Mouse (Mus musculus): ENCODE measurements at regions not wholly inside any gene's neighbourhood (a gene's known extent, or its start where the extent isn't known, plus 50 kb on each side); places are given as distances from the start of the nearest gene placed in this dataset.

DNA sequence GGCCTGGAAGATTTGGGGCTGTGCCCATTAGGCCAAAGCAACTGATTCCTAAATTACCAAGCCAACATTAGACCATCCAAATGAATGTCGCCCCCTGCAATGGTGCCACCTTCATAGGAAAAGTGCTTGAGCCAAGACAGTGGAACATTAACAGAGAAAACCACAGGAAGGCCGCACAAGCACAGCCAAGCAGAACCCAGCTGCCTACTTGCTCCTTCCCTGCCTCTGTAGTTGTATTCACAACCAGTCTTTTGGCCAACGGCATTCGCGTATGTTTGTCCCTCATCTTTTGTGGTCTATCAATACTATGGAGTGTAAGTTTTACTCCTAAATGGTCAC lies 319.2 kb downstream of the Nr2f2 start:
- Histone ChIP-seq H3K4me1 (ENCODE audit: control insufficient read depth, insufficient read depth, low read length) (no peaks in the 10 kb centered on the region), H3K4me3 (ENCODE audit: insufficient read depth, low read length) (no peak overlapping the region), H3K27ac (ENCODE audit: insufficient read depth, low read length) (no peak overlapping the region)
- no peak for TF ChIP-seq CTCF (IDR thresholded peaks at IDR 0.05; ENCODE audit: borderline replicate concordance, insufficient read depth, low read length)
- no peak for TF ChIP-seq POLR2A (IDR thresholded peaks at IDR 0.05; ENCODE audit: low read depth, low read length)

DNA sequence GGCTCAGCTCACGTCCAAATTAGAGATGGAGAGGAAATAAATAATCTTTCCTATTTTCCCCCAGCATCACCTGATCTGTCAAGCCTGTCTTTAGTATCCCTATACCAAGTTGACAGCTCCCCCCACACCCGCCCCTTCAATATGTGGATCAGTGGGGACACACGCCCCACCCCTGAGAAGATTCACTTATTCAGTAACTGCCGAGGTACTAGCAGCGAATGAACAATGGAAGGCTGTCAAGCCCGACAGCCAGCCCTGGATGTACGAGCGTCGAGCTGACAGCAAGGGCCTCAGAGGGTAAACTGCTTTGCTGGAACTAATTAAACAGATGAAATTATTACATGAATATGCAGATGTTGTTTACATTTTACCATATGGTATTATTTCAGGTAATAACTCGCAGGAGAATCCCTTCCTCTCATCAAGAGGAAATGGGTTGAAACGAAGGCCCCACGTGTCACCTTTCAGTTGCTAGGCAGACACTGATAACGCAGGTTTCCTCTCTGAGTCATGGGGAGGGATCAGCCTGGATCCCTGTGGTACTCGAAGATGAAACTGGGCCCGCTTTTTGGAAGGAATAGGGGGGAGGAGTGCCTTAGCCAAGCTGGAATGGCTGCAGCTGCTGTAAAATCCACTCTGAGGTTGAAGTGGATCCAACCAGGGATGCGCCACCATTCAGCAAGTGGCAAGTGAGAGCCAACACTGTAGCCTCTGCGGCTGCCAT lies 319.7 kb downstream of the Nr2f2 start:
- TF ChIP-seq POLR2A (IDR thresholded peaks at IDR 0.05; ENCODE audit: low read depth, low read length) (no peak), CTCF (IDR thresholded peaks at IDR 0.05; ENCODE audit: borderline replicate concordance, insufficient read depth, low read length) (no peak)
- H3K4me1 ChIP-seq (ENCODE audit: control insufficient read depth, insufficient read depth, low read length) = no peaks in the 10 kb centered on the region
- H3K27ac ChIP-seq (ENCODE audit: insufficient read depth, low read length) = no peak overlapping the region
- H3K4me3 ChIP-seq (ENCODE audit: insufficient read depth, low read length) = no peak overlapping the region

DNA sequence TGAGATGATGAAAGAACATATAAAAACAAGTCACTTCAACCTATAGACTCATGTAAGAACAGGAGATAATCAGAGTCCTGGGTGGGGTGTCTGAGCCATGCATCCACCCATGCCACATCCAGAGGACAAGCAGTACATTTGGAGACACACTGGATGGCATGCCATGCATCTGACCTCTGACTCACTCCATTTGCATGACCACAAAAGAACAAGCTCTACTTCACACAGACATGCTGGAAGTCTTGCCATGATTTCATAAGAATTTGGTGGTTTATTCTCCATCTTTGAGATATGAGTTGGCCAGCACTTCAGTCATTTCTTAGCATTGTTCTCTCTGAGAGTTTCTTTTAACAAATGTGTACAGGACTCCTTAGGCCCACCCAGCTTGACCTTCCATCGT lies 329.5 kb downstream of the Nr2f2 start:
- Histone ChIP-seq H3K4me3 (ENCODE audit: insufficient read depth, low read length) (no peak overlapping the region), H3K4me1 (ENCODE audit: control insufficient read depth, insufficient read depth, low read length) (peaks cover 10% of the 10 kb centered on the region), H3K27ac (ENCODE audit: insufficient read depth, low read length) (peak overlapping the region; percentile 96)
- TF ChIP-seq CTCF (IDR thresholded peaks at IDR 0.05; ENCODE audit: borderline replicate concordance, insufficient read depth, low read length) (no peak), POLR2A (IDR thresholded peaks at IDR 0.05; ENCODE audit: low read depth, low read length) (no peak)

DNA sequence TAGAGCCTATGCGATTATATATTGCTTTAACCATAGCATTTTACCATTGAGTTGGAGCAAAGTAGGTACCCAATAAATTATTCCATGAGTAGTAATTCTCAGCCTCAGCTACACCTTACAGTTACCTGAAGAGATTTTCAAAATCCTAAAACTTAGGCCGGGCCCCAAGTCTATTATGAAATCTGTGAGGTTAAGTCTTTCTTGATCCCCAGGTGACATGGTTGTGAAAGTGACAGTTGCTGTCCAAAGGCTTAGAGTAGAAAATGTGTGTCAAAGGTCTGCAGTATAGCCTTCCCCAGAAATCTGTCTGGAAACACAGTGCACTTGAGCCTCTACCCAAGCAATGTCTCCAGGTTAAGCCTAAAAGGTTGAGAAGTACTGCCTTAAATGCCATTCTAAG lies 333.7 kb downstream of the Nr2f2 start:
- H3K27ac ChIP-seq (ENCODE audit: insufficient read depth, low read length) = no peak overlapping the region
- no peak overlapping the region for H3K4me3 ChIP-seq (ENCODE audit: insufficient read depth, low read length)
- H3K4me1 ChIP-seq (ENCODE audit: control insufficient read depth, insufficient read depth, low read length) = peaks cover 7% of the 10 kb centered on the region
- TF ChIP-seq POLR2A (IDR thresholded peaks at IDR 0.05; ENCODE audit: low read depth, low read length) (no peak), CTCF (IDR thresholded peaks at IDR 0.05; ENCODE audit: borderline replicate concordance, insufficient read depth, low read length) (no peak)

DNA sequence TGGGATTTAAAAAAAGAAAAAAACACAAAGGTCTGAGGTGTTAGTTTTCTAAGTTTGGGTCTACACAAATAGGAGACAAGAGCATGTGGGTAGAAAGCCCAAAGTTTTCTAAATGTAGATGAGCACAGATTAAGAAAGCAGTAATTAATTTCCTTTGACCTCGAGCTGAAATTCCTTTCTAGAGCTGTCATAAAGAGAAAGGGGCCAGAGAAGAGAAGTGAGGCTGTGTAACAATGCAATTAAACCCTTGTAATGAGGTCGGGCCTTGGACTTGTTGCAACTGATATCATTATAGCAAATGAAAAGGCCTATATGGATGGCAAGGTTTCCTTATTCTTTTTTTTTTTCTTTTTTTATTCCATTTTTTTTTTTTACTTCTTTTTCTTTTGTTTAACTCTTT lies 337.2 kb downstream of the Nr2f2 start:
- H3K27ac ChIP-seq (ENCODE audit: insufficient read depth, low read length) = no peak overlapping the region
- no peak for TF ChIP-seq CTCF (IDR thresholded peaks at IDR 0.05; ENCODE audit: borderline replicate concordance, insufficient read depth, low read length)
- no peak for TF ChIP-seq POLR2A (IDR thresholded peaks at IDR 0.05; ENCODE audit: low read depth, low read length)
- H3K4me1 ChIP-seq (ENCODE audit: control insufficient read depth, insufficient read depth, low read length) = peaks cover 6% of the 10 kb centered on the region
- no peak overlapping the region for H3K4me3 ChIP-seq (ENCODE audit: insufficient read depth, low read length)

DNA sequence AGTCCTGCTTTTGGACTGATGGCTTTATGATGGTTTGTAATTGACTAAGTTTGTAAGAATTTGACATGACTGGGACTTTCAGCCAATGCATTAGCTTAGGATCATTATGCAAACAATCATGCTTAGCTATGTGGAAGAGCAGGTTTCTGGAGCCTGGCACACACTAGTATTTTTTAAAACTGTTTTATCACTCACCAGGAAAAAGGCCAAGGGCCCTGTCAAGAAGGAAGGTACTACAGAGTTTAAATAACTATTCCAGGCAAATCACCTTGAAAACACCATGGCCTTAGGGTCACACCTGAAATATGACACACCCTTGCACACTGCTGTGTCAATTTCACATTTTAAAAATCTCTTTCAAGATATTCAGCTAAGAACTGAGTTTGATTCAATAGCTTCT lies 341.0 kb downstream of the Nr2f2 start:
- H3K4me1 ChIP-seq (ENCODE audit: control insufficient read depth, insufficient read depth, low read length) = peaks cover 6% of the 10 kb centered on the region
- H3K27ac ChIP-seq (ENCODE audit: insufficient read depth, low read length) = peak overlapping the region; percentile 73
- no peak for TF ChIP-seq POLR2A (IDR thresholded peaks at IDR 0.05; ENCODE audit: low read depth, low read length)
- H3K4me3 ChIP-seq (ENCODE audit: insufficient read depth, low read length) = no peak overlapping the region

DNA sequence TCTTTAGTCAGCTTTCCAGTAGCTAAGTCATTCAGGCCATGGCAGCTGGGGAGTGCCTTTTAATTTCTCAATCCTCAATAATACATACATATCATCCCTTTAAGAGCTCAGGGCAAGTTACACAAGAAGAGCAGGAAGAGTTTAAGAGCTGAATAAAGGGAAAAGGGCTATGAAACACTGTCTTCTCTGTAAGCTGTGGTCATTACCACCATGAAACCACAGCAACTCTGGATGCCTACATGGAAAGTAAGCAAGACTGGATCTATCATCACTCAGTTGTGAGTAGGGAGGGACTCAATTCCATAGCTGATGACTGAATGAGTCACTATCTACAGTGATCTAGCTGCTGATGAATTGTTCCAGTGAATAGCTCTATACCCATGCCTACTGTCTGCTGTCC lies 349.9 kb downstream of the Nr2f2 start:
- TF ChIP-seq CTCF (IDR thresholded peaks at IDR 0.05; ENCODE audit: borderline replicate concordance, insufficient read depth, low read length) = no peak
- no peak for TF ChIP-seq POLR2A (IDR thresholded peaks at IDR 0.05; ENCODE audit: low read depth, low read length)
- Histone ChIP-seq H3K4me1 (ENCODE audit: control insufficient read depth, insufficient read depth, low read length) (peaks cover 2% of the 10 kb centered on the region; the same call in 1 of the 2 replicates), H3K27ac (ENCODE audit: insufficient read depth, low read length) (peak overlapping the region; percentile 95), H3K4me3 (ENCODE audit: insufficient read depth, low read length) (no peak overlapping the region)

DNA sequence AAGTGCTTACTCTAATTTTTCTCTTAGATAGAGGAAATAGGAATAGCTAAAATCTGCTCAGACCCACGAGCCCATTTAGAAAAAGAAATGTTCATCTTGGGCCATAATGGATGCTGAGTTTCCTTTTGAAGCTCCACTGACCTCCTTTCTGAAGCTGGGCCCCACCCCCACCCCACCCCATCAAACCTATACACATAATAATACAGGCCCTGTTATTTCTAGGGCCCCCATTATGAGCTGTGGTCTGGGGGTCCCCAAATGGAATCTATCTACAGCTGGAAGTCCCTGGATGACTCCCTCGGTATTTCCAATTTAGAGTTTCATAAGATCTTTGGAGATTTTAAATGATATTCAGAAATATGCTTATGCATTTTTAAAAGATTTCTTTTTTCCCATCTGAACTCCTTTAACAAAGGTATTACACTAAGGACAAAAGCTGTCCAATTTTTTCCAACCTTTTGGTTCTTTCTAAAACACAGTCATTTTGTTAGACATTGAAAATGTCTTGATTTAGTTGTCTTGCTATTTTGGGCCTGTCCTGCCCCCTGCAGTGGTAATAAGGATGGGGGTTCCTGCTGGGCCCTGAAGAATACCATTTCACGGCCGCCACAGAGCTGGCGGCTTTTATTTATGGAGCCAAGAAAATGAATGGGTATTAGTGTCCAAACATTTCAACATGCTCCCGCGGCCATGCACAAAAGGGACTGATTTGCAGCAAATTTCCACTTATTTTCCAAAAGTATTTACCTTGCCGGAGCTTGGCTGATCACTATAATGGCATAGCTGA lies 363.1 kb downstream of the Nr2f2 start:
- no peak overlapping the region for H3K27ac ChIP-seq (ENCODE audit: insufficient read depth, low read length)
- H3K4me3 ChIP-seq (ENCODE audit: insufficient read depth, low read length) = no peak overlapping the region
- TF ChIP-seq POLR2A (IDR thresholded peaks at IDR 0.05; ENCODE audit: low read depth, low read length) (no peak), CTCF (IDR thresholded peaks at IDR 0.05; ENCODE audit: borderline replicate concordance, insufficient read depth, low read length) (no peak)
- no peaks in the 10 kb centered on the region for H3K4me1 ChIP-seq (ENCODE audit: control insufficient read depth, insufficient read depth, low read length)

DNA sequence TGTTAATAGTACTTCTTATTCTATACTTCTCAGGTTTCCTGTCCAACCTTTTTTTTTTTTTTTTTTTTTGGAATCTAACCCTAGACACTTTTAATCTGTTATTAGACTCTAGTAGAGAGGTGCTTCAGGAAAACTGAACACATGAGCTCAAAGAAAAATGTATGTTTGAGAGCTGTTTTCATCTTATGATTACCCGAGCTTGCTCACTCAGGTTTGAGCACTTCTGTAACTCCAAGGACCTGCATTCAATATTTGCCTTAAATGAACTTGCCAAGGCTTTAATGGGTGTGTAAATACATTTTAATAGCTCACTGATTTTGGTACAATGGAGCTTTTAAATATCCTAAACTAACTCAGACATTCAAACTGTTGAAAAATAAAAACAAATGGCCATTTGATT lies 367.8 kb downstream of the Nr2f2 start:
- TF ChIP-seq CTCF (IDR thresholded peaks at IDR 0.05; ENCODE audit: borderline replicate concordance, insufficient read depth, low read length) (no peak), POLR2A (IDR thresholded peaks at IDR 0.05; ENCODE audit: low read depth, low read length) (no peak)
- Histone ChIP-seq H3K4me1 (ENCODE audit: control insufficient read depth, insufficient read depth, low read length) (no peaks in the 10 kb centered on the region; the same call in 1 of the 2 replicates), H3K27ac (ENCODE audit: insufficient read depth, low read length) (no peak overlapping the region), H3K4me3 (ENCODE audit: insufficient read depth, low read length) (no peak overlapping the region)

DNA sequence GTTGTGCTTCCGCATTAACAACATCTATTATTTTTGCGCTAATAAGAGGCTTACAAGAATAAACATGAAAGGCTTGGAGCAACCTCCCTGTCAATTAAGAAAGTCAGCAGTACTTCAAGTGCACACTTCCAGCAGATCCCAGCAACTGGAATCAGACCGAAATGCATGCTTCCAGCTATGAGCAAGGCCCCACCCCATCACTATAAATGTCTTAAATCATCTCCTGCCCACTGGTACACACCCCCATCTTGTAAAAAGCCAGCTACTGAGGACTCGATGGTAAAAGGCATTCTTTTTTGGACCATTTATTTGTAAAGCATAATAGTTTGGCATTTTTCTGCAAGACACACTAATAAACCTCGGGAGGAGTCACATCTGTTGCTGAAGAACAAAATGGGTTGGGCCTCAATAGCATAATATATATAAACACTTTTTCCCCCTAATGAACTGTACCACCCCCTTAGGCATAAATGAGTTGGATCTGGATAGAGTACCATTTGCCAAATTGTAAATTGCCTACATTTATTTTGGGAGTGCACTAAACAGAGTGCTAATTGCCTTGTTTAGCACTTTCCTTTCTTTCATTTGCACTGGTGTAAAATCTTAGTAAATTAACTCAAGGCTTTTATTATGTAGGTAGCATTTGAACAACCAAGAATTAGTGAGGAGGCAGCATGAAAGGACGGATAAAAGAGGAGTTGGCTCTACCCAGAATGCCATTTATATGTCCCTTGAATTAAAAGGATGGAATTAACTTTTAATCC lies 371.8 kb downstream of the Nr2f2 start:
- no peak overlapping the region for H3K27ac ChIP-seq (ENCODE audit: insufficient read depth, low read length)
- H3K4me1 ChIP-seq (ENCODE audit: control insufficient read depth, insufficient read depth, low read length) = no peaks in the 10 kb centered on the region; the same call in none of the 2 replicates
- TF ChIP-seq CTCF (IDR thresholded peaks at IDR 0.05; ENCODE audit: borderline replicate concordance, insufficient read depth, low read length) (no peak), POLR2A (IDR thresholded peaks at IDR 0.05; ENCODE audit: low read depth, low read length) (no peak)
- no peak overlapping the region for H3K4me3 ChIP-seq (ENCODE audit: insufficient read depth, low read length)

Data from embryonic fibroblast, embryonic 13.5 days (primary cell).